In the genomic region with DNA sequence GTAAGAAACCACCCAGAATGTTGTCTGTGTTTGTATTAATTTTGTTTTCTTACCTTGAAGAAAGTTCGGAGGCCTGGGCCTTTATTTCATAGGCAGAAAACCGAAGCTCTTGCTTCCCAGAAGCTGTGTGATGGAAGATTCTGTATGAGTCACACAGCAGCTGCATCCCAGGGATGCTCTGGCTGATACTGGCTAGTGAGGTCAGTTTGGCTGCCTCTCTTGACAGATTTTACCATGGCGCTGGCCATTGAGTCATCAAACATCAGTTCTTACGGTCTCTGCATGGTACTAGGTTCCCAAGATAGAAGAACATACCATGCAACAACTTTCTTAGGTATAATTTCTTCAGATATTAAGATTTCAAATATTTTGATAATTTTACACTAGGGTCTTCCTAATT, we compare ENCODE assay signal across 18 mouse cellular contexts. TPM values are rescaled to one million over a fixed set of nuclear protein-coding genes. Genes with fewer than 3 reads are reported as not detected.
A peak's percentile ranks its signal among the peaks of the same experiment; 100 is the strongest.
DNase-seq lines count a peak whose midpoint lies in the region; ATAC-seq lines count a peak whose summit lies in the region.
"Had no signal": no experiment of that assay in that cellular context is flagged by ENCODE, and none has a peak within 500 bp of the region (broad histone marks: within the 10 kb centered on the region; RNA-seq: fewer than 3 reads in every experiment).

No protein-coding gene starts in this region.

- H3K4me2 ChIP-seq in heart, embryonic 12.5 days: no peak overlapping the region
- H3K4me2 ChIP-seq: forebrain, embryonic 15.5 days; hindbrain, embryonic 14.5 days; liver, embryonic 15.5 days had no signal

- ATAC-seq in heart, embryonic 12.5 days (ENCODE audit: insufficient number of reproducible peaks, low FRiP score): no peak
- ATAC-seq: forebrain, embryonic 15.5 days; intestine, postnatal 0 days had no signal

- H3K4me1 ChIP-seq in heart, embryonic 12.5 days (replicated peaks): peaks cover 17% of the 10 kb centered on the region
- peaks cover 23% of the 10 kb centered on the region for H3K4me1 ChIP-seq in brown adipose tissue, adult 24 weeks (ENCODE audit: control insufficient read depth, insufficient read depth, insufficient read length, low read length)
- H3K4me1 ChIP-seq: liver, embryonic 15.5 days; megakaryocyte, embryonic 14.5 days had no signal

- no peaks in the 10 kb centered on the region for H3K27me3 ChIP-seq in heart, embryonic 12.5 days (replicated peaks)
- H3K27me3 ChIP-seq: forebrain, embryonic 15.5 days; liver, embryonic 15.5 days had no signal

- H3K27ac ChIP-seq in heart, embryonic 12.5 days (ENCODE audit: poor library complexity, severe bottlenecking): no peak overlapping the region
- H3K27ac ChIP-seq in brown adipose tissue, adult 24 weeks (replicated peaks; ENCODE audit: low read depth, low read length): 0 out of 2 replicates have a peak overlapping the region, but pooled peaks have one; percentile 8
- H3K27ac ChIP-seq: hindbrain, embryonic 14.5 days; kidney, postnatal 0 days; liver, embryonic 15.5 days had no signal

- H3K4me3 ChIP-seq in heart, embryonic 12.5 days: no peak overlapping the region
- no peak overlapping the region for H3K4me3 ChIP-seq in brown adipose tissue, adult 24 weeks (ENCODE audit: insufficient read depth, low read depth, low read length)
- H3K4me3 ChIP-seq: erythroblast, embryonic 14.5 days; forebrain, embryonic 15.5 days; liver, embryonic 15.5 days; megakaryocyte, embryonic 14.5 days had no signal

- DNase-seq in cerebellum, postnatal 14 days: peak; percentile 54 to 61
- DNase-seq in cerebellum, adult 9-11 months: no peak
- DNase-seq in heart, postnatal 25 days (ENCODE audit: low spot score): peak; percentile 46
- DNase-seq in 416B (ENCODE audit: low read depth): peak; percentile 40
- no peak for DNase-seq in thymus, postnatal 14 days
- DNase-seq: adrenal gland, adult 8-10 months; lung, postnatal 10 days had no signal

- H3K9ac ChIP-seq in heart, embryonic 12.5 days: no peak overlapping the region
- H3K9ac ChIP-seq: forebrain, embryonic 15.5 days; hindbrain, embryonic 14.5 days; liver, embryonic 15.5 days had no signal

- H3K9me3 ChIP-seq in heart, embryonic 12.5 days (replicated peaks): no peaks in the 10 kb centered on the region
- H3K9me3 ChIP-seq: forebrain, embryonic 15.5 days; liver, embryonic 15.5 days; megakaryocyte, embryonic 14.5 days had no signal

- H3K36me3 ChIP-seq in heart, embryonic 12.5 days: peaks cover 24% of the 10 kb centered on the region
- H3K36me3 ChIP-seq: liver, embryonic 15.5 days had no signal

- intact Hi-C loops in heart, postnatal 25 days (cut with DNase I): loop anchor here (5.0 kb wide), 1 partner anchor 67 kb away; no protein-coding TSS in a partner anchor

- 77% methylated on average over 4 of the region's 4 CpGs for WGBS in heart, embryonic 12.5 days

RNA-seq across cellular contexts. Expression of gene E130114P18Rik, which starts 17.0 kb away (rescaled TPM):
- not detected for total RNA-seq in heart, postnatal 25 days (2021)
- polyA plus RNA-seq in heart, embryonic 12.5 days (2016; fragmentation: Nextera tagmentation; extraction: Ambion mirVana): 0.50 and 0.74 TPM in 2 replicates
- polyA plus RNA-seq in brown adipose tissue, adult 24 weeks (2012; ENCODE audit: insufficient read depth, insufficient read length, missing spikeins): not detected in 2 replicates
- total RNA-seq: common myeloid progenitor, adult 5-6 weeks had no signal
- polyA plus RNA-seq: erythroblast, embryonic 14.5 days; small intestine, adult 2 months had no signal

RNA-seq across cellular contexts. Expression of gene Nfia, which starts 22.3 kb away (rescaled TPM):
- total RNA-seq in heart, postnatal 25 days (2021): 100 to 1,000 TPM; 134 to 149 TPM
- polyA plus RNA-seq in heart, embryonic 12.5 days (2016; fragmentation: Nextera tagmentation; extraction: Ambion mirVana): 37.5 and 42.0 TPM in 2 replicates
- 43.3 and 74.8 TPM in 2 replicates for polyA plus RNA-seq in brown adipose tissue, adult 24 weeks (2012; ENCODE audit: insufficient read depth, insufficient read length, missing spikeins)

Comparison
In these comparisons a context has a peak if more than half of its experiments do, and no peak if none do; other contexts are left out.
1. DNase-seq: peak in cerebellum, postnatal 14 days (2 of 2), heart, postnatal 25 days (single experiment) and 416B (single experiment); none in cerebellum, adult 9-11 months (single experiment) and thymus, postnatal 14 days (single experiment).